Mouse (Mus musculus) common myeloid progenitor, adult 5-6 weeks (primary cell): ENCODE results near the gene T2. TPM values are rescaled to one million over a fixed set of nuclear protein-coding genes. Genes with fewer than 3 reads are reported as not detected.

Experiments
- ATAC-seq: replicated peaks from 2 replicates; pipeline ENCODE4 v1.8.0; 2016; ENCODE audit warnings: low read depth, mild to moderate bottlenecking, moderate TSS enrichment, inconsistent platforms; ENCODE audit not compliant: poor library complexity, severe bottlenecking
- total RNA-seq: library from RNA; stranded (forward); fragments of 200-1000, 187-1606 nt; gene quantifications from 2 replicates; pipeline ENCODE4 v1.2.3, GENCODE M21; 2017

T2 gene
- total RNA-seq, 1 experiment from 2014 or later: not detected

DNA sequence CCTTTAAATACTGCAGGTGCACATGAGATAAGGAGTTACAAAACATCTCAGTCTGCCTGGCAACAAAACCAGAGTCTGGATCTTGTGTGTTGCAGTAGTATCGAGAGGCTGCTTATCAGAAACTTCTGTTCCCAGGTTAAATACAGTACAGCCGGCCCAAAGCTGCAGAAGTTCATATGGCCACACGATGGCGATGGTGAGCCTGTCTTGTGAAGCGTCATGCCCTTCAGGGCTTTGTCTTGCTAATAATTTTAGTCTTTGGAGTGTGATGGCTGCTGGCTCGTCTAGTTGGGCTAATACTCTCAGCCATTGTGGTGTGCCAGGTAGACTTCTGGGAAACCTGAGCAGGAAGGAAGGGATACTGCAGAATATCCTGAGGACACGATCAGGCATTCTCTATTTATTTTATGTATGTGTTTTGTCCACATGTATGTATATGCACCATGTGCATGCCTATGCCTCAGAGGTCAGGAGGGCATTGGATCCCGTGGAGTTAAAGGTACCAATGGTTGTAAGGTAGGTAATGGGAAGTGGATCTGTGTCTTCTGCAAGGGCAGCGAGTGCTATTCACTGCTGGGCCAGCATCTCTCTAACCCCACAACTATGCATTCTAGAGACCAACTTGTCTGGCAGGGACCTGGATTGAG, 107.8 kb downstream of the T2 start:
- ATAC-seq: peak; percentile 92

GRCm38 (mm10) chr17:8467771-8468170, 112.0 kb downstream of the T2 start:
- no peak for ATAC-seq

GRCm38 (mm10) chr17:8468716-8469344, 113.0 kb downstream of the T2 start:
- ATAC-seq: peak; percentile 94

Other genes with a start within 250 kb of the T2 start
- not detected in 2 replicates for gene Gm49673, start 208.2 kb upstream of the T2 start, total RNA-seq
- gene Rnaset2a, start 207.9 kb upstream of the T2 start, total RNA-seq: 19.2 and 28.5 TPM in 2 replicates
- gene Fgfr1op, start 190.5 kb upstream of the T2 start, total RNA-seq: 54.3 and 55.1 TPM in 2 replicates
- not detected in 2 replicates for gene Ccr6, start 119.9 kb upstream of the T2 start, total RNA-seq
- gene Mpc1, start 73.1 kb upstream of the T2 start, total RNA-seq: 113 TPM in 2 replicates
- 20.8 and 32.2 TPM in 2 replicates for gene Sft2d1, start 44.9 kb upstream of the T2 start, total RNA-seq
- 0.32 and 0.34 TPM in 2 replicates for gene Prr18, start 18.5 kb upstream of the T2 start, total RNA-seq
- gene T, start 78.4 kb downstream of the T2 start, total RNA-seq: not detected in 2 replicates
- gene Pde10a, start 169.4 kb downstream of the T2 start, total RNA-seq: 8.4 and 16.1 TPM in 2 replicates
- gene Gm17087, start 211.0 kb downstream of the T2 start, total RNA-seq: not detected in 2 replicates